Comparison of ENCODE assay signal across 8 mouse cellular contexts in the genomic region with DNA sequence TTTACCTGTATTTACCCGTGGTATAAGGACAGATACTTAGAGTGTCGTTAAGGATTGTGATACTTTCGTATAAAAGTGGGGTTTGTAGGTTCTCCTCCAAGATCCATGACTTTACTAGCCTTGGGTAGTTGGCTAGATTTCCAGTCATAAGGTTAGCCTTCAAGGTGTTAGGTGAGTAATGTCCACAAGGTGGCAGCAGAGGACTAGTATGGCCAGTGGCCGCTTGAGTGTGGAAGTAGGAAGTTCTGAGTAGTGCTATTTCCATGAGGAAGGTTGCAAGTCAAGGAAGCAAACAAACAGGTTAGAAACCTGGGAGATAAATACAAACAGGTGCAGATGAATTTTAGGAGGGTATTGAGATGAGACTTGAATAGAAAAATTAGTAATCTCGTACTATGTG.
DNase-seq lines count a peak whose midpoint lies in the region; ATAC-seq lines count a peak whose summit lies in the region.

No protein-coding gene starts in this region.

- intact Hi-C loops in heart, postnatal 25 days (cut with DNase I) = no loop called here
- intact Hi-C loops in gastrocnemius, postnatal 14 days (cut with DNase I; ENCODE audit: low total_unique reads) = no loop called here
- intact Hi-C loops in left cerebral cortex, postnatal 10 days (cut with DNase I) = no loop called here

- ATAC-seq in intestine, embryonic 14.5 days (replicated peaks; ENCODE audit: low FRiP score, low TSS enrichment, low read depth) = no peak; the same call in 1 of the 2 replicates

- H3K27me3 ChIP-seq in intestine, embryonic 14.5 days (replicated peaks; ENCODE audit: control insufficient read depth, insufficient read depth, low read length) = peaks cover 9% of the 10 kb centered on the region; the same call in 1 of the 2 replicates
- peaks cover 27% of the 10 kb centered on the region for H3K27me3 ChIP-seq in midbrain, embryonic 10.5 days (ENCODE audit: low read depth, poor library complexity, severe bottlenecking)

- peak; percentile 85 for DNase-seq in heart, adult 11 months
- DNase-seq in heart, postnatal 25 days (ENCODE audit: low spot score) = no peak
- DNase-seq in embryo, embryonic 10 days (ENCODE audit: low spot score) = peak; percentile 92
- peak; percentile 36 for DNase-seq in gastrocnemius, postnatal 14 days
- DNase-seq in intestine, embryonic 14.5 days (ENCODE audit: low spot score) = peak; percentile 88
- DNase-seq in left cerebral cortex, postnatal 10 days (ENCODE audit: extremely low spot score in 1 of 2, low spot score in 2 of 2) = peak; percentile 67 to 74
- DNase-seq in midbrain, embryonic 10.5 days (ENCODE audit: low spot score) = peak; percentile 70
- DNase-seq in right cerebral cortex, postnatal 4 days = peak; percentile 77

- 2% methylated on average over 5 of the region's 5 CpGs for WGBS in intestine, embryonic 14.5 days
- 9% methylated on average over 5 of the region's 5 CpGs for WGBS in midbrain, embryonic 10.5 days

- no peak overlapping the region for H3K27ac ChIP-seq in intestine, embryonic 14.5 days (ENCODE audit: low read depth)
- H3K27ac ChIP-seq in midbrain, embryonic 10.5 days (replicated peaks) = no peak overlapping the region

- no peaks in the 10 kb centered on the region for H3K9me3 ChIP-seq in intestine, embryonic 14.5 days (ENCODE audit: control insufficient read depth, low read length)
- no peaks in the 10 kb centered on the region for H3K9me3 ChIP-seq in midbrain, embryonic 10.5 days (replicated peaks)

- H3K9ac ChIP-seq in intestine, embryonic 14.5 days (ENCODE audit: low read length) = no peak overlapping the region

- H3K36me3 ChIP-seq in intestine, embryonic 14.5 days (ENCODE audit: control insufficient read depth, insufficient read depth, low read length) = no peaks in the 10 kb centered on the region
- H3K36me3 ChIP-seq in midbrain, embryonic 10.5 days = no peaks in the 10 kb centered on the region

- H3K4me2 ChIP-seq in intestine, embryonic 14.5 days (ENCODE audit: low read length) = peak overlapping the region; percentile 31

- no peak overlapping the region for H3K4me3 ChIP-seq in intestine, embryonic 14.5 days (ENCODE audit: low read depth, low read length)
- no peak overlapping the region for H3K4me3 ChIP-seq in midbrain, embryonic 10.5 days

- H3K4me1 ChIP-seq in intestine, embryonic 14.5 days (replicated peaks; ENCODE audit: control insufficient read depth, insufficient read depth, low read length) = 0 out of 2 replicates have a peak, but pooled peaks cover 2% of the 10 kb centered on the region
- H3K4me1 ChIP-seq in midbrain, embryonic 10.5 days = peaks cover 9% of the 10 kb centered on the region
